Mouse (Mus musculus): ENCODE results near the gene Ctnna3.

Gene Ctnna3

DNA sequence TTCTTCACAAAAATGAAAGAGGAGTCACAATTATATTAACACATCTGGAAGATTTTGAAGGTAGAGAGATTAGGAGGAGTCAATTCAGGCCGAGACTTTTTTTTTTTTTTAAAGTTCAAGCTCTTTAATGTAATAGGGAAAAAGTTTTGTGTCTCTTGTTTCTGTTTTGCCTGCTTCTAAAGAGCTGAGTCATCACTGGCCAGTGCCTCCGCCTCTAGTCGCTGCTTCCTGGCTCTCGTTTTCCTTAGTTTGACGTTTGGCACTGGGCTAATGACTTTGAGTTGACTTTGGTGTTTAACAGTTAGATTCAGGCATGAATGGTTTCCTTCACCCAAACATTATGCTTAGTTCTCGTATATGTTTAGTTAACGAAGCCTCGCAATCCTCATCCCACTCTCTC, 282.6 kb downstream of the Ctnna3 start:
- DNase-seq (ENCODE audit: low read depth), result no peak

DNA sequence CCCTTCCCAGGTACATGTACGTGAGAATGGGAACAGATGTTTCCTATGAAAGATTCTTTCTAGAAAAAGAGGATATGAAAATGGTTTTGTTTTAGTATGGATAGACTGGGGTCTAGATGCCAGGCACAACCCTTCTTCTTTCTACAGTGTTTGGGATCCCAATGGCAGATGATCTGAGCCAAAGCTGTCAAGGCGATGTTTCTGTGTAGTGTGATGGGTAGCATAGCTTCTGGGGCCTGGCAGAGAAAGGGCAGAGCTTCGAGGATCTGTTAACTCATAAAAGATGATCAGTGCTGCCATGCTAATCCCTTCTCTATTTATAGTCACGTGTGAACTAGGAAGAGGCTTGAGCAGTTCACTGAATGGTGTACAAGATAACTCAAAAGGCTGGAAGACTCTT, 284.3 kb downstream of the Ctnna3 start:
- DNase-seq (ENCODE audit: low read depth), result no peak

DNA sequence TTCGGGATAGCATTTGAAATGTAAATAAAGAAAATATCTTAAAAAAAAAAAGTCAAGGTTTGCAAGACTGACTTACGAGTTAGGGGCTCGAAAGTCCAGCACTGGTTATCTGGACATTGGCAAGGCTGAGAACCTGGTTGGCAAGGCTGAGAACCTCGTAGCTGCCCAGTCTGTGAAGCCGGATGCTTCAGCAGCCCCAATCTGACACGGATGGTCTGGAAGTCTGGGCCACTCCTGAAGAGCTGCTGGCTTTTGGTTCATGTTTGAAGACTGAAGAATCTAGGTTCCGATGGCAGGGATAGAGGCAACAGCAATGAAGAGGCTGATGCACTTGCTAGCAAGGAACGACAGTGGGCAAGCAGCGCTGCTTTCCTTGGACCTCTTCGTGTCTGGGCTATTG, 339.0 kb downstream of the Ctnna3 start:
- DNase-seq (ENCODE audit: low read depth), result no peak

DNA sequence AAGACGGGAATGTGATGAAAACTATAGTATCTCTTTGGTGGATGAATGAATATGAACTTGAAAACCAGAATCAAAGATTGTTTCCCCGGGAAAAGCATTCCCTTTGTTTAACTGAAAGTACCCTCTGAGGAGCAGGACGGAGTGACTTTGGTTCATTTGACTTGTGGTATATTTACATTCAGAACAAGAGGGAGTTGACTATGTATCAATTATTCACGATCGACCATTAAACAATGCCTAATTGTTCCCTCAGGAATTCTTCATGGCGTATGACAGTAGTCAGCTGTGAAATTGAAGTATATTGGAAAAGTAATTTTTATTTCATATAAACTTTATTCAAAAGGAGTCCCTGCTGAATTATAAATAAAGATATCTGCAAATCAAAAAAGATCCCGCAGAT, 341.8 kb downstream of the Ctnna3 start:
- no peak for DNase-seq (ENCODE audit: low read depth)

DNA sequence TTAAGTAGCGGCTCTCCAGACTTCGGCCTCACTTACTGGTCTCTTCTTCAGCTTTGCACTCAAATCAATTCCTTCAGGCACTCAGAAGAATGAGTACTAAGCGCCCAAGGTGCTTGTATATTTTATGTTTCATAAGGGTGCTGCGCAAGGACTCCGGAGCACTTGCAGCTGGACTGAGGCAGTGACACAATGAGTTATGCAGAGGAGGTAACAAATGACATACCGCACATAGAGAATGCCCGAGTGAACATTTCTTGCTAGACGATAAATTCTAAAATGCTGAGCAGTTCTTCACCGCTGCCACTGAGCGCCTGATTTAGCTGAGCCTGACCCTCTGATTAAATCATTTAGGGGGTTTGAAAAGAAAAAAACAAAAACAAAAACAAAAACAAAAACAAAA, 342.2 kb downstream of the Ctnna3 start:
- no peak for DNase-seq (ENCODE audit: low read depth)

DNA sequence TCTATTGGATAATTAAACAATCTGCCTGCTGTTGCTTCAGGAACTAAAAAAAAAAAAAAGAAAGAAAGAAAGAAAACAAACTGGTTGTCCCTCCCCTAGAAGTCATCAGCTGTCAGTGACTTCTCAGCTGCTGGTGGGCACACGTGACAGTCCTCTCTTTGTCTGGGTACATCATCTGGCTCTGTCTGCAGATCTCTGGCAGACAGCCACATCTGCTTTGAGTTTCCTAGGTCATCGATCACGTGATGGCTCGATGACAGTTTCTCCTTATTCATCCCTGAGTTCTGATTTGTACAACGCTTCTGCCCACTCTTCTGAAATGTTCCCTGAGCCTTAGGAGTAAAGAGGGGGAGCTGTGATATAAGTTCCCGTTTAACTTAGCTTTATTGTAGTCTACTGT, 352.1 kb downstream of the Ctnna3 start:
- DNase-seq (ENCODE audit: low read depth), result no peak

DNA sequence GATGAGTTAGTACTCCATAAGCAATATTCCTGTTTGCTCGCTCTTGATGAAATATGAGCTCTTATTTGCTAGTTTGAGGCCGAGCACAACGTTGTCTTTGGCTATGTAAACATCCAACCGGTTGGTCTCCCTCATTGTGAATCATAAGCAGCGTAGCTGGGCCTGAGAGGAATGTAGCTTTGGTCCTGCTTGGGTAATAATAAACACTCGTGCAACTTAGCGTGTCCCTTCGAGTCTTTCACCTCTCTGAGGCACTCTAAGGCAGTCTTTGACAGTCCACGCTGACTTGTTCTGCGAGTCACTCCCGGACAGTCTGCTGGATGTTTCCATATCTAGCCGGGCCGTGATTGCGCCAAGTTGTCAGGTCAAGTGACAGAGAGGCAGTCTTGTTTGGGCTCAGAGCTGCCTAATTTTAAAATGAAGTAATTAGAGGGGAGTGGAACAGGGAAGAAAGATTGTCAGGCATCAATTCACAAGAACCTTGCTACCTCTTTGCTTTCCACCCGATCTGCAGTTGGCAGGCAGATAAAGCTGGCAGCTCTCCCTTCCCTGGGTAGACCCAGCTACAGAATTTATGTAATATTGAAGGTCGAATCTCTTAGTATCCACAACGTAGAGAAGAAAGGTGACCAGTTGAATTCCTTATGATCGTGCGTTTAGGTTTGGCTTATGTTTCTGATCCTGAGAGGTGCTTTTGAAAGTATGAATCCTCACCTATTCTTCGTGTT, 355.1 kb downstream of the Ctnna3 start:
- no peak for DNase-seq (ENCODE audit: low read depth)

DNA sequence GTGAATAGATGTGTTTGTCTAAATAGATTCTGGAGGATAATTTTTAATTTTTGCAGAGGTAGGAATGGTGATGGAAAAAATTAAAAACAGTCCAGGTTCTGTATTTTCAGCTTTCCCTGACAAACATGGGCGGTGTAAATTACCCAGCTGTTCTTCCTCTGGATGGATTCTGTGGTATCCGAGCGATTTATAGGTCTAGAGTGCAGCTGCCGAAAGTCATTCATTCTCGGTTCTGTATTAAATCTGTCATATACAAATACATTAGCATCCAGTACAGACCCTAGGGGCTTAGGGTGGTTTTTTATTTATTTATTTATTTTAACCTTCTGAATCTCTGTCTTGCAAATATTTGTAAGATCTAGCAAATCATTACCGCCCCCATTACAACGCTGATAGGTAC, 356.5 kb downstream of the Ctnna3 start:
- DNase-seq (ENCODE audit: low read depth), result no peak

DNA sequence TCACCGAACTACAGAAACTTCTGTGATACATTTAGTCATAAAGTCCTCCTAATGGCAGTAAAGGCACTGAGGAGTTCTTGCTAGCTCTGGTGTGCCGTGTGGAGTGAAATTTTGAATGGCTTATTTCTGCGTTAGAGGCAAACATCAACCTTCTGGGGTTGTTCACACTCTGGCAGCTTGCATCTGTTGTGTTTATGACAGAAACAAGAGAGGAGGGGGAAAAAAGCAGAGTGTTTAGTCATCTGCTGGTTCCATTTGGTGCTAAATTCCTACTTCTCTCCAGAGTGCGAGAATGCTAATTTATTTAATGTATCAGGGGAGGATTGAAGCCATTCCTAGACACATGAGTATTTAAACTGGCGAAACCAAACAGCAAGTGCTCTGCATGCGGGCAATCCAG, 374.0 kb downstream of the Ctnna3 start:
- DNase-seq (ENCODE audit: low read depth), result no peak

DNA sequence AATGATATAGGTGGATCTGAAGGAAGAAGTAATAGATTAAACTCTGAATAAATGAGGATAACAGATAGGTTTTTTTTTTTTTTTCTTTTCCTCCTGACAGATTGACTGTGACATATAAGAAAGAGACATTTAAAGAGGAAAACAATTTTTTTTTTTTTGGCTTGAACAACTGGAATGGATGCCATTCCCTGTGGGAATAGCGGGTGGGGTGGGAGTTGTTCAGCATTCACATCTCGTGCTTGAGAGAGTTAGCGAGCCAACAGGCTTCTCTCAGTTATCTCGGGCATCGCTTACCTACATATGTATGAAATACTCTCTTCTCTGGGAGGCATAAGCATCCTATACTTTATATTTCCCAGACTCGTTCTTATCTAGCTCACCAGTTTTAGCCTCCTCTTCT, 375.7 kb downstream of the Ctnna3 start:
- no peak for DNase-seq (ENCODE audit: low read depth)

DNA sequence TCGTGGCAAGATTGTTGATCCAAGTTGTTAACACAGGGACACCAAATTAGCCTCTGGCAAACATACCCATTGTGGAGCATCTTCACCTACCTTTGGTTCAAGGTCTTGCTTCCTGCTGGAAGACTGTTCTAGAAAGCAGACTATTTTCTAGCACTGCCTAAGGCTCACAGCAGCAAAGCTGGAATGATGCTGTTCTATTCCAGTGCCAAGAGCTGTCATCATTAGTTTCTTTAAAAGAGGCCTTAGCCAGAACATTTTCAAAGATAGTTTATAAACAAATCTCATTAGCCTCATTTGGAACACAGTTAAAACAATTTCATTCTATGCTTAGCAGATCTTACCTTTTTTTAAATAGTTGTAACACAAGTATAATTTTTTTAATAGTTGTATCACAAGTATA, 376.4 kb downstream of the Ctnna3 start:
- DNase-seq (ENCODE audit: low read depth), result no peak

DNA sequence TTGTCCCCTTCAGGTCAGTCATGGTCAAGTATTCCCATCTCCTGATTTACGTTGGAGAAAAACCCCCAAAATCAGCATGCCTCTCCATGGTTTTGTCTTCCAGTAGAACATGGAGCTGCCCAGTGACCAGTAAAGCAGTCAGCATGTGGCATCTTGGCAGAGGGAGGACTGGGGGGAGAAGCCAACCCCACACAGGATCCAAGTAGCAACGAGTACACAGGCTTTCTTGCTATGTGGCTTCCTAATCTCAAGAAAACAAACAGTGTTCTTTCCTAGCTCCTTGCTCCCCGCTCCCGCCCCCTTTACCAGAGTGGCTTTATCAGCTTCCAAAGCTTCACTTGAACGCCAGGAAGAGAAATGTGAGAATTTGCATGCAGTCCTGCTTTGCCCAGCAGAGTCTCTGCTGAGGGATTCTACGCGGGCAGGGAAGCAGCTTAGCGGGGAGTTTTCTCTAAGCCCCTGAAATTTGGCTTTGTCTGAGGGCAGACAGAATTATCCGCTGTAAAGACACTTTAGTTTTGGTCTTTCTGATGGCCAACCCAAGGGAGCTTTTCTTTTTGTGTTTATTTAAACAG, 380.2 kb downstream of the Ctnna3 start:
- DNase-seq (ENCODE audit: low read depth), result no peak

DNA sequence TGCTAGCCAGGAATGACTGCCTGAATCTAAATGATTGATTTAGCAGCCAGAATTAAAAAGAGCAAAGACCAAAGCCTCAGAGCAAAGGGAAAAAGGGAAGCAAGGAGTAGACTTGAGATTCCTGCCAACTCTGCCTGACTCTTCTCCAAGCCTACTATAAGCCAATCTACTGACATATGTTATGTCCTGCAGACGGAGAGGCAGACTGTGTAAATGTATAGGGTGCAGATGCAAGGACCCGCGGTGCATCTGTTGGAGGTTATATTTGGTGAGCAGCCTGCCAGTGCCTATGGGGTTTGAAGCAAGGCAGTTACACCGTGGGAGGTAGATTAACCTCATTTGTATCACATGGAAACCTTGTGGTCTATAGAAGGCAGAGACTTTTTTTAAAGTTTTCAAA, 409.1 kb downstream of the Ctnna3 start:
- no peak for DNase-seq (ENCODE audit: low read depth)

DNA sequence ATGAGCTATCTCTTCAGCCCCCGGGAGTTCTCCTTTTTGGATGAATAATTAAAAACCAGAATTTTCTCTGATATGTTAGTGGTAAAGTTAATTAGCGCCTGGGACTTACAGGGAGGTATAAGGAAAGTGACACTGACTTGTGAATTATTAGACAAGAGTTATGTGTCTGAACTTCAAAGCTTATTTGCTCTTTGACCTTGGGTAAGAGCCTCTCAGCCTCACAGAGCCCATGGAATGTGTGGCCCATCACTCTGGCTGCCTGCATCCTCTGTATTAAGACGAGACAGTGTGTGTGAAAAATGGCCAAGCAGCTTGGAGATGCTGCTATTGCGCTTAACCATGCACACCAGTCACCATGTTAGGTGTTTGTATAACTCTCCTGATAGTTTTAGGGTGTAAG, 422.0 kb downstream of the Ctnna3 start:
- no peak for DNase-seq (ENCODE audit: low read depth)

DNA sequence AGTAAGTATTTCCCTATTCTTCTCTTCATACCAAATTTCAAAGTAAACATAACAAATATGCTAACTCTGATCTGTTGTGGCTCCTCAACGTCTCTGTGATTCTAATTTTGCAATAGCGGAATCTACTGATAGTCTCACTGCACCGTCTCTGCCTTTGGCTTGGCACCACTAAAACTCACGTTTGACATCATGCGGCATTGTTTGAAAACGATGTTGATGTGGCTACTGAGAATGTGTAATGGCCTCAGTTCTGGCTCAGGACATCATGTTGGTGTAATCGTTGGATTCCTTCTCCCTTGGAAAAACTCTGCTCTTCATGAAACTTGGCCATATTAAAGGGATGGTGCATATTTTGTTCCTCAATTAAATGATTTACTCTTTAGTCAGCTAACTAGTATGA, 439.2 kb downstream of the Ctnna3 start:
- DNase-seq (ENCODE audit: low read depth), result no peak

DNA sequence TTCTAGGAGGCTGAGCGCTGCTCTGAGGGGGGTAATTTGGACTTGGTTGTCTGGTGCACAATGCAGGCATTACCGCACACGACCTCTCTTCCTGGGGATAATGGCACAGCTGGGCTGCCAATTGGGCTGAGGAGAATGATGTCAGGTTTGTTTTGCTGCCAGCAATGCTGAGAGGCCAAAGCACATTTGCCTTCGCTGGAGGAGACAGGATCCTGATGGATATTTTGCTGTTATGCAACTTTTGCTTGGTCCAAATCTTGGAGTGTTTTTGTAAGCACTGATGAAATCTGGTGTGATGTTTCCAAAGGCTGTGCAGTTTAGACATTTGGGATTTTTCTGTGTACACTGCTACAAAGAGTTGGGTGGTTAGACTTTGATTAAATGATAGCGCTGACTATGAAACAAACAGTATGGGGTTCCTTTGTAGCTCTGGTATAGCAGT, 450.6 kb downstream of the Ctnna3 start:
- DNase-seq (ENCODE audit: low read depth), result no peak

DNA sequence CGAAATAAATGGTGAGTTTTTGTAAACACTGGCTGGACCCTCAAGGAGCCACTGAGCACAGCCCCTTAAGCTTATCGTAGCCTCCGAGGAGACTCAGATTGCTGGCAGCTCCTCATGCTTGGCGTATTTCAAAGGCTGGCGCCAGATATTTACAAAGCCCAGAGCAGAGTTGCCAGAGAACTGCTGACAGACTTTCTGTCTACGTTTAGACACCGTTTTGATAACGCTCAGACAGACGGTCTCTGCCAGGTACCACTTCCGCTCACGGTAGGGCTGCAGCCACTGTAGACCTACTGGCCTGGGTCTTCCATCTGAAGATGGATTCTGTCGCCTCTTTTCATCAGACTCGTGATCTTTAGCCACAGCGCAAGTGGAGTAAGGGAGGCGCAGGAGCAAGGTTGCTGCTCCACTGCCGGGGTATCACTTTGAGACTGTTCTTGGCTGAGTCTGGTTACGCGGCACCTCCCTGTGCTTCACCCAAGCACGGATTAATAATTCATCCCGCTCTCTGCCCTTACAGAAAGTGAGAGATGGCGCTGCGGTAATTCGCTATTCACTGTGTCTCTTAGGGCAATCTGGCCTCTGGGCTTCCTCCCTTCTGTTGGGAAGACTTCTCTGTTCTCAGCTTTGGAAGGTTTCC, 456.7 kb downstream of the Ctnna3 start:
- DNase-seq (ENCODE audit: low read depth), result no peak

DNA sequence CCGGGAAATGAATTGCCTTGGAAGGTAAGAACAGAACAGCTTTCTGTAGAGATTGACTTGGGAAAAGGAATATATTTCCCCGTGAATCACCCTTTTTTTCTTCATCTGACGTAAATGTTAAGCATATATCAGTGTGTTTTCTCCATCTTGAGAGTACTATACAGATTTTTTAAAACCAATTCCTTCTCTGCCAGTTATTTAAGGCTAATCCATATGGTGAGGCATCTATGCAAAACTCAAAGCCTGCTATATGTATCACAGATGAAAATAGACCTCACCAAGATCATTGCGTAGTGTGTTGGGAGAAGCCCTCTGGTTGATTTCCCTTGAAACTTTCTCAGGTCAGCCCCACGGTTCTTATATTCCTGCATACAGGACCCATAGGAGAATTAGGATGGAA, 464.7 kb downstream of the Ctnna3 start:
- DNase-seq (ENCODE audit: low read depth), result no peak

DNA sequence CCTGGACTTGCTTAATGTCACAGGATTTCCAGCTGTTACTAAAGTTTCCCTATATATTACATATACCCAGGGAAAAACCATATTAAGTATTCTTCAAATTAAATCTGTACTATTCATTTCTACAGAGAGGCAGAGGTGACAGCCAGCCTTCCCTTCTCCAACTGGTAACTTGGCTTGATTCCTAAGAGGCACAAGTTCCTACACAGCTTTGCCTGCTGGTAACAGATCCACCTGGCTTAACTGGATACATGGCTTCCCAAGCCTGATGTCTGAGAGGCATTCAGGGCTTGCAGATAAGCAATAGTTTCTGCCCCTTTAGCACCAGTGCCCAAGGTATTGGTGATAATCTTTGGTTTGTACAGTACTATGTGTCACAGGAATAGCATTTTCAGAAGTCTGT, 470.0 kb downstream of the Ctnna3 start:
- DNase-seq (ENCODE audit: low read depth), result no peak

DNA sequence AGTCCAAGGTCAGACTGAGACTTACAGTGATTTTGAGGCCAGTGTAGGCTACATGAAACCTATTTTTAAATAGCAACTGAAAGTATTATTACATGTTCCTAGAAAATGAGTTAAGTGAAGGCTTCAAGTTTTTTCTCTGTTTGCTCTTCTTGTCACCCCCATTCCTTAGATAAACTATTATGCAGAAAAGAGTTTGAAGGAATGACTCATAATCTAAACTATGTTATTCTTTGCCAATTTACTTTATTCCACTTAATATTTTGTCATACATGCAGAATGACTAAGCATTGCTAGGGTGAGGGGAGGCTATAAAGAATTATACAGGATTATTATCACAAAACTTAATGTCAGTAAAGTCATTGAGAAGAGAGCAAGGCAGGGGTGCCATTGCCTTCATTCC, 479.0 kb downstream of the Ctnna3 start:
- DNase-seq (ENCODE audit: low read depth), result no peak

DNA sequence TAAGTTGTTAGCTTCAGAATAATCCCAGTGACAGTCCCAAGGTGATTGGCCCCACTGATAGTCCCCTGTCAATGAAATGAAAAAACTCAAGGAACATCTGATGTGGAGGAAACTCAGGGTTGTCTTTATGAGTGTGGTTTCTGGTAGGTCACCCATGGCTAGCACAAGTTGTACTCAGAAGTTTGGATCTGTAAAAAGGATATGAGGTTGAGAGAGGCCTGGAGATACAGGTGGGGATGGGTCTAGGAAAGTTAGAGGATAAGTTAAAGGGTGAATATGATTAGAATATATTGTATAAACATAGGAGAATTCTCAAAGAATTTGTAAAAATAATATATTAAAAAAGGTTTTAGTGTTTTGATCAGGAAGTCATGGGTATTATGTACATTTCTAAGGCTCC, 497.4 kb downstream of the Ctnna3 start, which contains the start of gene Gm10118:
Gm10118 (minus strand) TSS at position 101 of the 400 bp plus-strand sequence.
- DNase-seq (ENCODE audit: low read depth), result no peak

DNA sequence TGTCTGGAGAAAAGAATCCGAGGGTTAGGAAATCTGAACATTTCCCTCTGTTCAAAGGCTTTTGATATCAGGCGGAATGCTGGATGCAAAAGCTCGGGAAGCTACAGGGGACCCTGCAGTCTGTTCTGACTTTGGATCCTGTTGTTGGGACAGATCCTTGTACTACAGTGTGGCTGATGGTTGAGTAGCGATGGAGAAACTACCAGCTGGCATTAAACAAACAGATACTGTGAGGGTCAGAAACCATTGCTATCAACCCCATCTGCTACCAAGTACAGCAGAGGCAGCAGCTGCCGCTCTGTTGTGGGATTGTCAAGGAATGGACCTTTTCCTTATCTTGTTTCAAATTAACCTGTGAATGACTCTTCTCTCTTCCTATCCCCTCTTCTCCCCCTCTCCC, 504.0 kb downstream of the Ctnna3 start:
- DNase-seq (ENCODE audit: low read depth), result no peak

DNA sequence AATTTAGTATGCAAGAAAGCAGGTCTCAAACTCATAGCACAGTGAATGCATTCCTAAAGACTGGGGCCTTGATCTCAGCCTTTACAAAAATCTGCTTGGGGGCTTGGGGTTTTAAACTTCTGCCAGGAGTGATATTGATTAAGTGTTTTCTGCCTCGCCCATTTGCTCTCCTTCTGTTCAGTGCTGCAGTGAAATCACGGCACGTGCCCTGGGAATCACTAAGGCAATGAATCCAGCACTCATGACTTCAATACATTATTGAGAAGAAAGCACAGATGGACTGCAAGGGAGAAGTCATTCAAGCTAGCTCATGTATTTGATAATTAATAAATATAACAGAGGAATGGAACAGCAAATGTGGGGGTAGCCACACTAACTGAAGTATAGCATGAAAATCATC, 515.6 kb downstream of the Ctnna3 start:
- DNase-seq (ENCODE audit: low read depth), result no peak

DNA sequence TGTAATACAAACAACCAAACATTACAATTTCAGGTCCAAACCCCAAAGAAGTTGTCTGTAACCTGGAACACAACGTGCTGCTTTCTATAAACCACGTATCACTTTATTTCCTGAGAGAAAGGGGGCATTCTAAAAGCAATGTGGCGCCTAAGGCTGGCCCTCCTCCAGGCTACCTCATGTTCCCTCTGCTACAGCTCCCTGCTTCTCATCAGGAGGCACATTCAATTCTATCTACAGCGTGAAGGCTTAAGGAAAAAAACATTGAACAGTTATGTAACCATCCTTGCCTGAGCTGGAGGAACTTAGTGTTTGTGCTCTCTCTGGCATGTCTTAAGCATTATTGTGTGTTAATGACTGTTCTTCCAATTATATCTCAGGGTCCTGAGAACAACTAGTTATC, 517.4 kb downstream of the Ctnna3 start:
- DNase-seq (ENCODE audit: low read depth), result no peak

Measured in c-Kit-positive CD71-positive TER-119-negative erythroid progenitor cells, embryonic 14.5 days (primary cell).